Mouse (Mus musculus): Measurements from ENCODE around the gene Map2k7. TPM values are rescaled to one million over a fixed set of nuclear protein-coding genes. Genes with fewer than 3 reads are reported as not detected.

The Map2k7 gene
- polyA plus RNA-seq, 1 experiment = 85.2 TPM

DNA sequence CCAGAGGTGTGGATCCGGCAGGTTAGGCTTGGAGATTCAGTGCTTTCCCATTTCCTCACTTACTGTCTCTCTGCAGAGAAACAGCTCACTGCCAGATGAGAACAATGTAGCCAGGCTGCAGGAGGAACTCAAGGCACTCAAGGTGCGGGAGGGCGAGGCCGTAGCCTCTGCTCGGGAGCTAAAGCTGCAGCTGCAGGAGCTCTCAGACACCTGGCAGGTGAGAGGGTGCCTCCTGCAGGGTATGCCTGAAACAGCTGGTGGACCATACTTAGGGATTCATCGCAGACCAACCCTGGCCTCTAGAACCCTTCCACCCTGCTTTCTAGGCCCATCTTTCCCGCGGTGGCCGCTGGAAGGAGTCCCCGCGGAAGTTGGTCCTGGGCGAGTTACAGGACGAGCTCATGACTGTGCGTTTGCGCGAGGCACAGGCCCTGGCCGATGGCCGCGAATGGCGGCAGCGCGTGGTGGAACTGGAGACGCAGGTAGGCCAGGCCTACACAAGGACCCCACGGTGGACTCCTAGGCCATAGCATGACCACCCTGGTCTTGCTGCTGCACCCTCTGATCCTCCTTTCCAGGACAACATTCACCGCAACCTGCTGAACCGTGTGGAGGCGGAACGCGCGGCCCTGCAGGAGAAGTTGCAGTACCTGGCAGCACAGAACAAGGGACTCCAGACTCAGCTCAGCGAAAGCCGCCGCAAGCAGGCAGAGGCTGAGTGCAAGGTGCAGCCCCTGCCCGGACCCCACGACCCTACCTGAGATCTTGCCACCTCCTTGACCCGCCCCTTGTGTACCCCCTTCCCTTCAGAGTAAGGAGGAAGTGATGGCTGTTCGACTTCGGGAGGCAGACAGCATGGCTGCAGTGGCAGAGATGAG, 33.1 kb upstream of the Map2k7 start:
- Histone ChIP-seq H3K4me1 (ENCODE audit: control insufficient read depth, insufficient read depth, low read length) (peaks cover 10% of the 10 kb centered on the region), H3K27me3 (ENCODE audit: control insufficient read depth, insufficient read depth, low read length) (no peaks in the 10 kb centered on the region), H3K27ac (ENCODE audit: insufficient read depth, low read length) (no peak overlapping the region), H3K4me3 (replicated peaks; ENCODE audit: insufficient read depth, low read depth, low read length) (no peak overlapping the region)
- DNase-seq = no peak
- WGBS = 69% methylated on average over 38 of the region's 38 CpGs
- TF ChIP-seq POLR2A (IDR thresholded peaks at IDR 0.05; ENCODE audit: borderline replicate concordance, insufficient read depth, low read length) (no peak), CTCF (IDR thresholded peaks at IDR 0.05; ENCODE audit: borderline replicate concordance, insufficient read depth, low read depth, low read length) (no peak)

DNA sequence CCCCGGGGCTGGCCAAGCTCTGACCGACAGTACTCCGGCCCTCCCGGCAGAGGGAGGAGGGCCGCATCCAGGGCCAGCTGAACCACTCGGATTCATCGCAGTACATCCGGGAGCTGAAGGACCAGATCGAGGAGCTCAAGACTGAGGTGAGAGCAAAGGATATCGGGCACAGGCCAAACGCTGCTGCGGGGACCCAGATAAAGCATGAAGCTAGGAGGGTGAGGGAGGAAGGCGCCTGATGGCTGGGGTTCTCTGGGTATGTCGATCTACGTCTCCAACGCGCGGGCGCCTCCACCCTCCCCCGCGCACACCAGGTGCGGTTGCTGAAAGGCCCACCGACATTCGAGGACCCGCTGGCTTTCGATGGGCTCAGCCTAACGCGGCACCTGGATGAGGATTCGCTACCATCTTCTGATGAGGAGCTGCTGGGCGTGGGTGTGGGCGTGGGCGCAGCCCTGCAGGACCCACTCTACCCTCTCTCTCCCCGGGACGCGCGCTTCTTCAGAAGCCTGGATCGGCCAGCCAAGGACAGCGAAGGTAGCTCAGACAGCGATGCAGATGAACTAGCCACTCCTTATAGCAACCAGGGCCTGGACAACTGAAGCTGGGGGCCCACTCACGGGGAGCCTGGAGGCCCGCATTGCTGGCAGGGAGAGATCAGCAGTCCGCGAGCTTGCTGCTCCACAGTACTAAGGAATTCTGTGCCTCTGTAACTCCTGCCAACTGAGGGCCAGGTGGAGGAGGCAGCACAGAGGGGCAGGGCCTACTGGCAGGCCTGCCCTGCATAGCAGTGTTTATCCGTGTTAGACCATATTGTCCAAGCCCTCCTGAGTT, 32.1 kb upstream of the Map2k7 start:
- Histone ChIP-seq H3K4me1 (ENCODE audit: control insufficient read depth, insufficient read depth, low read length) (peaks cover 10% of the 10 kb centered on the region), H3K27ac (ENCODE audit: insufficient read depth, low read length) (no peak overlapping the region), H3K4me3 (replicated peaks; ENCODE audit: insufficient read depth, low read depth, low read length) (no peak overlapping the region), H3K27me3 (ENCODE audit: control insufficient read depth, insufficient read depth, low read length) (no peaks in the 10 kb centered on the region)
- 33% methylated on average over 44 of the region's 44 CpGs for WGBS
- peak; percentile 47 to 60 for DNase-seq
- no peak for TF ChIP-seq POLR2A (IDR thresholded peaks at IDR 0.05; ENCODE audit: borderline replicate concordance, insufficient read depth, low read length)
- no peak for TF ChIP-seq CTCF (IDR thresholded peaks at IDR 0.05; ENCODE audit: borderline replicate concordance, insufficient read depth, low read depth, low read length)

GRCm38 (mm10) chr8:4207016-4207350, 31.6 kb upstream of the Map2k7 start:
- 14% methylated on average over 2 of the region's 2 CpGs for WGBS
- no peak for DNase-seq
- Histone ChIP-seq H3K4me3 (replicated peaks; ENCODE audit: insufficient read depth, low read depth, low read length) (no peak overlapping the region), H3K27me3 (ENCODE audit: control insufficient read depth, insufficient read depth, low read length) (no peaks in the 10 kb centered on the region), H3K27ac (ENCODE audit: insufficient read depth, low read length) (0 out of 2 replicates have a peak overlapping the region, but pooled peaks have one; percentile 19), H3K4me1 (ENCODE audit: control insufficient read depth, insufficient read depth, low read length) (peaks cover 10% of the 10 kb centered on the region)
- TF ChIP-seq POLR2A (IDR thresholded peaks at IDR 0.05; ENCODE audit: borderline replicate concordance, insufficient read depth, low read length) (no peak), CTCF (IDR thresholded peaks at IDR 0.05; ENCODE audit: borderline replicate concordance, insufficient read depth, low read depth, low read length) (no peak)

- WGBS = 68% methylated on average over 6 of the region's 6 CpGs
- no peak overlapping the region for H3K27ac ChIP-seq (ENCODE audit: insufficient read depth, low read length)
- TF ChIP-seq POLR2A (IDR thresholded peaks at IDR 0.05; ENCODE audit: borderline replicate concordance, insufficient read depth, low read length) = no peak
- no peak for TF ChIP-seq CTCF (IDR thresholded peaks at IDR 0.05; ENCODE audit: borderline replicate concordance, insufficient read depth, low read depth, low read length)
- no peaks in the 10 kb centered on the region for H3K27me3 ChIP-seq (ENCODE audit: control insufficient read depth, insufficient read depth, low read length)
- H3K4me3 ChIP-seq (replicated peaks; ENCODE audit: insufficient read depth, low read depth, low read length) = no peak overlapping the region
- DNase-seq = no peak
- peaks cover 10% of the 10 kb centered on the region for H3K4me1 ChIP-seq (ENCODE audit: control insufficient read depth, insufficient read depth, low read length)
These were observed 27.4 kb upstream of the Map2k7 start for GRCm38 (mm10) chr8:4211097-4211496.

DNA sequence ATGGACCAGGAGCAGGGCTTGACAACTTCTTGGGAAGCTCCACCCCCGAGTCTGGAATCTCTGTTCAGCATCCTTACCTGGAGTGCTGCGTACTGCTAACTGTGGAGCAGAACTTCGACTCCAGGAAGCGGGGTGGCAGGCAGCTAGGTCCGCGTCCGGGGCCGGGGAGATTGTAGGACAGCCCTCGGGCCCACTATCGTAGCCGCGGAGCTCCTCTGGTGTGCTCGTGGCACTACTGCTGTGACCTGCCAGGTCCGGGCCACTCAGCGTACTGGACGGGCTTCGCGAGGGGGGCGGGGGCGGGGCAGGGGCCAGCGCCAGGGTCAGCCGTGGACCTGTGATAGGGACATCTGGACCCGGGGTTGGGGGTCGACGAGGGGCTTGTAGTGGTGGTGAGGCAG, 25.7 kb upstream of the Map2k7 start:
- no peaks in the 10 kb centered on the region; the same call in none of the 2 replicates for H3K4me1 ChIP-seq (ENCODE audit: control insufficient read depth, insufficient read depth, low read length)

GRCm38 (mm10) chr8:4213210-4214005, 25.1 kb upstream of the Map2k7 start:
- no peak overlapping the region for H3K27ac ChIP-seq (ENCODE audit: insufficient read depth, low read length)
- no peaks in the 10 kb centered on the region for H3K27me3 ChIP-seq (ENCODE audit: control insufficient read depth, insufficient read depth, low read length)
- TF ChIP-seq CTCF (IDR thresholded peaks at IDR 0.05; ENCODE audit: borderline replicate concordance, insufficient read depth, low read depth, low read length) (no peak), POLR2A (IDR thresholded peaks at IDR 0.05; ENCODE audit: borderline replicate concordance, insufficient read depth, low read length) (no peak)
- H3K4me1 ChIP-seq (ENCODE audit: control insufficient read depth, insufficient read depth, low read length) = no peaks in the 10 kb centered on the region; the same call in none of the 2 replicates
- 31% methylated on average over 18 of the region's 18 CpGs for WGBS
- no peak overlapping the region for H3K4me3 ChIP-seq (replicated peaks; ENCODE audit: insufficient read depth, low read depth, low read length)
- no peak for DNase-seq

More for the DNA sequence above, 25.7 kb upstream of the Map2k7 start:
- Histone ChIP-seq H3K4me3 (replicated peaks; ENCODE audit: insufficient read depth, low read depth, low read length) (peak overlapping the region; percentile 14), H3K27me3 (ENCODE audit: control insufficient read depth, insufficient read depth, low read length) (no peaks in the 10 kb centered on the region), H3K27ac (ENCODE audit: insufficient read depth, low read length) (no peak overlapping the region)
- 2% methylated on average over 25 of the region's 25 CpGs for WGBS
- TF ChIP-seq CTCF (IDR thresholded peaks at IDR 0.05; ENCODE audit: borderline replicate concordance, insufficient read depth, low read depth, low read length) = no peak
- TF ChIP-seq POLR2A (IDR thresholded peaks at IDR 0.05; ENCODE audit: borderline replicate concordance, insufficient read depth, low read length) = no peak
- DNase-seq = no peak

All from cerebellum, adult 2 months (tissue).